Mouse (Mus musculus) ovary, postnatal 36 days (tissue): ENCODE results near the gene Klrb1.
"Not testable (repeated sequence)": the region's sequence is repeated elsewhere in the genome, so short reads cannot be mapped to it uniquely, and the experiment has no call there.

Experiments
- DNase-seq: peaks from one replicate; pipeline ENCODE4 v3.0.0; 2022; ENCODE audit warnings: low spot score, mixed read lengths

Klrb1 gene

GRCm38 (mm10) chr6:128722959-128723358 lies at the start of gene Klrb1:
Gene Klrb1 (minus strand): TSS chr6:128723059.
- no peak for DNase-seq

GRCm38 (mm10) chr6:128769481-128770253 lies 46.8 kb upstream of the Klrb1 start:
- no peak for DNase-seq

- DNase-seq: no peak
Observed at GRCm38 (mm10) chr6:128768047-128768446, 45.2 kb upstream of the Klrb1 start.

GRCm38 (mm10) chr6:128766486-128767254 lies 43.8 kb upstream of the Klrb1 start:
- DNase-seq: peak; percentile 28

- no peak for DNase-seq
Observed at GRCm38 (mm10) chr6:128765211-128765610, 42.4 kb upstream of the Klrb1 start.

- DNase-seq: no peak
Observed at GRCm38 (mm10) chr6:128764598-128764997, 41.7 kb upstream of the Klrb1 start.

GRCm38 (mm10) chr6:128763736-128764523 lies 41.1 kb upstream of the Klrb1 start:
- peak; percentile 90 for DNase-seq

GRCm38 (mm10) chr6:128762892-128763670 lies 40.2 kb upstream of the Klrb1 start:
- not testable (repeated sequence) for DNase-seq

- DNase-seq: no peak
Observed at GRCm38 (mm10) chr6:128761144-128761540, 38.3 kb upstream of the Klrb1 start.

- peak; percentile 84 for DNase-seq
Observed at GRCm38 (mm10) chr6:128760416-128761143, 37.7 kb upstream of the Klrb1 start.

GRCm38 (mm10) chr6:128760016-128760415 lies 37.2 kb upstream of the Klrb1 start:
- peak; percentile 89 for DNase-seq

GRCm38 (mm10) chr6:128759221-128759950 lies 36.5 kb upstream of the Klrb1 start:
- no peak for DNase-seq

GRCm38 (mm10) chr6:128755402-128755763 lies 32.5 kb upstream of the Klrb1 start:
- not testable (repeated sequence) for DNase-seq

GRCm38 (mm10) chr6:128754748-128755401 lies 32.0 kb upstream of the Klrb1 start:
- DNase-seq: not testable (repeated sequence)

GRCm38 (mm10) chr6:128754265-128754664 lies 31.4 kb upstream of the Klrb1 start:
- not testable (repeated sequence) for DNase-seq

- peak; percentile 73 for DNase-seq
Observed at GRCm38 (mm10) chr6:128753610-128754224, 30.9 kb upstream of the Klrb1 start.

- DNase-seq: not testable (repeated sequence)
Observed at GRCm38 (mm10) chr6:128747006-128747405, 24.1 kb upstream of the Klrb1 start.

- no peak for DNase-seq
Observed at GRCm38 (mm10) chr6:128737445-128737844, 14.6 kb upstream of the Klrb1 start.

GRCm38 (mm10) chr6:128736100-128736499 lies 13.2 kb upstream of the Klrb1 start:
- DNase-seq: peak; percentile 11
